Mouse (Mus musculus) left cerebral cortex, adult 8-10 months (tissue): Measurements from ENCODE around the gene Socs7. TPM values are rescaled to one million over a fixed set of nuclear protein-coding genes. Genes with fewer than 3 reads are reported as not detected.
A peak's percentile ranks its signal among the peaks of the same experiment; 100 is the strongest.

Experiments used
- DNase-seq, 2 experiments: peaks; one replicate each; pipeline ENCODE4 v3.0.0; 2022; ENCODE audit warnings: low spot score in 2 of 2
- total RNA-seq, 4 experiments: library from RNA; stranded (reverse); gene quantifications; 2 replicates each; pipeline ENCODE4 v1.2.4; 2022

Gene Socs7
- total RNA-seq, 4 experiments from 2014 or later: 70.3 to 77.2 (median 75.1) TPM

GRCm38 (mm10) chr11:97383764-97384163 is 21.4 kb downstream of the Socs7 start:
- DNase-seq: no peak

GRCm38 (mm10) chr11:97387811-97388210 is 25.5 kb downstream of the Socs7 start:
- no peak for DNase-seq

- DNase-seq: no peak
These were observed 26.8 kb downstream of the Socs7 start for GRCm38 (mm10) chr11:97389127-97389526.

- DNase-seq: peak in 1 of 2 experiments; percentile 28
These were observed 31.3 kb downstream of the Socs7 start for GRCm38 (mm10) chr11:97393658-97394057.

GRCm38 (mm10) chr11:97394146-97394545 is 31.8 kb downstream of the Socs7 start:
- DNase-seq: peak in 1 of 2 experiments; percentile 69

GRCm38 (mm10) chr11:97398506-97398905 is 36.2 kb downstream of the Socs7 start:
- DNase-seq: no peak

GRCm38 (mm10) chr11:97399958-97400710 is 37.8 kb downstream of the Socs7 start:
- DNase-seq: peak; percentile 70 to 76

GRCm38 (mm10) chr11:97401082-97401481 is 38.7 kb downstream of the Socs7 start:
- DNase-seq: peak in 1 of 2 experiments; percentile 78

GRCm38 (mm10) chr11:97401686-97402435 is 39.5 kb downstream of the Socs7 start:
- no peak for DNase-seq

GRCm38 (mm10) chr11:97402746-97403145 is 40.4 kb downstream of the Socs7 start:
- DNase-seq: no peak

- DNase-seq: no peak
These were observed 41.3 kb downstream of the Socs7 start for GRCm38 (mm10) chr11:97403614-97404183.

GRCm38 (mm10) chr11:97404184-97404760 is 41.9 kb downstream of the Socs7 start:
- peak in 1 of 2 experiments; percentile 67 for DNase-seq

- no peak for DNase-seq
These were observed 42.4 kb downstream of the Socs7 start for GRCm38 (mm10) chr11:97404761-97405190.

GRCm38 (mm10) chr11:97406094-97406951 is 44.0 kb downstream of the Socs7 start:
- DNase-seq: no peak

- no peak for DNase-seq
These were observed 45.1 kb downstream of the Socs7 start for GRCm38 (mm10) chr11:97407456-97407855.

- no peak for DNase-seq
These were observed 45.8 kb downstream of the Socs7 start for GRCm38 (mm10) chr11:97408171-97408570.

GRCm38 (mm10) chr11:97410958-97411357 is 48.6 kb downstream of the Socs7 start:
- no peak for DNase-seq

- no peak for DNase-seq
These were observed 49.8 kb downstream of the Socs7 start for GRCm38 (mm10) chr11:97412117-97412516.

GRCm38 (mm10) chr11:97412808-97413347 is 50.5 kb downstream of the Socs7 start:
- DNase-seq: no peak

GRCm38 (mm10) chr11:97415330-97415711 is 53.0 kb downstream of the Socs7 start, which contains the start of gene Arhgap23:
TSS of gene Arhgap23 (plus strand) at chr11:97415533.
- DNase-seq: no peak
